Mouse (Mus musculus): Measurements from ENCODE around the gene Wdr83os. TPM values are rescaled to one million over a fixed set of nuclear protein-coding genes. Genes with fewer than 3 reads are reported as not detected.

Wdr83os gene
- polyA plus RNA-seq, 1 experiment from 2014 or later = 111 TPM

DNA sequence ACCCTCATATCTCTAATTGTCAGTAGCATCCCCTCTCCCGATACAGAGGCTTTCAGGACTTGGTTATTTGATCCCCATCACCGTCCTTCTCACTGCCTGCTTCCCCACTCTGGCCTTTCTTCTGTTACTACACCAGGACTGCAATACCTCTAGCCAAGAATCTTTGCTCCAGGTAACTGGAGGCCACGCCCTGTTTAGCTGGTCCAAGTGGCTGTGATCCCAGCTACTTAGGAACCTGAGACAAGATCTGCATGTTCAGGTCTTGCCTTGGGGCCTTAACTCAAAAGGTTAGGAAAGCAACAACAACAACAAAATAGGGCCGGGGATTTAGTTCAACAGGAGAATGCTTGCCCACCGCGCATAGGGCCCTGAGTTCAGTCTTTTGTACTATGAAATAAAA lies 36.9 kb upstream of the Wdr83os start:
- H3K27me3 ChIP-seq (replicated peaks) = no peaks in the 10 kb centered on the region
- H3K4me1 ChIP-seq = peaks cover 24% of the 10 kb centered on the region
- H3K9me3 ChIP-seq (replicated peaks) = no peaks in the 10 kb centered on the region
- WGBS = 96% methylated on average over 6 of the region's 6 CpGs
- H3K36me3 ChIP-seq = peaks cover 74% of the 10 kb centered on the region
- H3K4me3 ChIP-seq (replicated peaks) = no peak overlapping the region
- no peak overlapping the region for H3K4me2 ChIP-seq
- H3K27ac ChIP-seq (replicated peaks) = no peak overlapping the region
- ATAC-seq (ENCODE audit: low FRiP score) = no peak
- H3K9ac ChIP-seq (replicated peaks) = no peak overlapping the region

DNA sequence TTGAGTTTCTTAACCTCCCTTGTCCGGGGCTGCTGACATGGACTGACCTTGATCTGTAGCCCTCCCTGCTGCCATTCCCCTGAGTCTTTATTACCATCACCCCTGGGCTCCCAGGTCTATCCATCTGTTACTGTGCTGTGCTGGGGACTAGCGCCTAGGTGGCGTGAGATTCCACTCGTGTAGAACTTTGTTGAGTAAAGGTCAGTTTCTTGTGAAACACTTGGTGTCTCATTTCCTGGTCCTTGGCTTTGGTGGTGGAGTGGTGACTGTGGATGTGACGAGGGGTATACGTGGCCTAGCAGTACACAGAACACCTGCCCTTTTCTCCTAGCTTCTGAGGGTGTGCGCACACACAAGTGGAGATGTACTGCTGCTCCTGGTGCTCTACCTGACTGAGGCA lies 23.2 kb upstream of the Wdr83os start:
- Histone ChIP-seq H3K27ac (replicated peaks) (no peak overlapping the region), H3K9me3 (replicated peaks) (no peaks in the 10 kb centered on the region), H3K9ac (replicated peaks) (no peak overlapping the region), H3K36me3 (peaks cover 44% of the 10 kb centered on the region), H3K27me3 (replicated peaks) (no peaks in the 10 kb centered on the region), H3K4me3 (replicated peaks) (no peak overlapping the region), H3K4me2 (no peak overlapping the region), H3K4me1 (peaks cover 19% of the 10 kb centered on the region)
- 82% methylated on average over 7 of the region's 7 CpGs for WGBS
- ATAC-seq (ENCODE audit: low FRiP score) = no peak

DNA sequence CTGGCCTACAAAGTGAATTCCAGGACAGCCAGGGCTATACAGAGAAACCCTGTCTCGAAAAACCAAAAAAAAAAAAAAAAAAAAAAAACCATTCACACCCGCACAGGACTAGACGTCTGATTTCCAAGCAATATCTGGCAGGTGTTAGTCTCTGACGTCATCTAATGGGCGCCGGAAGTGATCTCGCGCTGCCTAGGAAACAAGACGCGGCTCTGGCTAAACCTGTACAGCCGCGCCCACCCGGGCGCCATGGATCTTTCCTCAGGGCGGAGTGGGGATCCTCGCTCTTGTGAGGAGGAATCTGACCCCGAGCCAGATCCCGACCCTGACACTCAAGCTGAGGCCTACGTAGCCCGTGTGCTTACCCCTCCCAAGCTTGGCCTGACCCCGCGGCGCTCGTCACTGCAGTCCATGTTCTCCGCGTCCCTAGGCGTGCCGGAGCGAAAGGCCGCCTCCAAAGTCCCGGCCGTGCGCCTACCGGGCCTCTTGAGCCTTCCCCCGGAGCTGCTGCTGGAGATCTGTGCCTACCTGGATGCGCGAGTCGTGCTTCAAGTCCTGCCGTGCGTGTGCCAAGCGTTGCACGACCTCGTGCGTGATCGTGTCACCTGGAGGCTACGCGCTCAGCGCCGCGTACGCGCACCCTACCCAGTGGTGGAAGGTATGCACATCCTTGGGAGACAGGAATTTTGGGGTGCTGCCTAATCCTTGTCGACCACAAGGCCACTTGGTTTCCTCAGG lies 20.5 kb upstream of the Wdr83os start, which contains the start of gene Fbxw9:
Fbxw9 (plus strand) TSS at position 177 of the 738 bp plus-strand sequence.
- Histone ChIP-seq H3K27me3 (replicated peaks) (no peaks in the 10 kb centered on the region), H3K9ac (replicated peaks) (peak within 1 kb of the TSS; percentile 81), H3K27ac (replicated peaks) (peak within 1 kb of the TSS; percentile 78), H3K4me1 (peaks cover 21% of the 10 kb centered on the region), H3K4me3 (replicated peaks) (peak within 1 kb of the TSS; percentile 95), H3K36me3 (peaks cover 30% of the 10 kb centered on the region), H3K9me3 (replicated peaks) (no peaks in the 10 kb centered on the region), H3K4me2 (peak within 1 kb of the TSS; percentile 83)
- peak; percentile 95 for ATAC-seq (ENCODE audit: low FRiP score)
- 1% methylated on average over 53 of the region's 53 CpGs for WGBS

DNA sequence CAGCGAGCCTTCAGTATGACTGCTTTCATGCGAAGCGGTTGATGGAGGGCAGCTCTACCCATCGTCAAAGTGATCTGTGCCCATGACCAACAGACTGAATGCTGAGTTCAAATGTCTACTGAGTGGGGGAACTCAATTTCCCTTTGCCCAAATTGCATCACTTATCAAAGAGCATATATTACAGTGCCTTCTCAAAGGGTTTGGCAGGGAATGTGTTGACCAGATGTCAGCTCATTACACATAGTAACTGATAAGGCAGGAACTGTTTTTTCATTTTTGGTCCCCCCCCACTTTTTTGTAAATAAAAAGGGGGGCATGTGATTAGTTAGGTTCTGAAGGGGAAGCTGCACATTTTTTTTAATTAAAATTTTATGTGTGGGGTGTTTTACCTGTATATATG lies 17.9 kb upstream of the Wdr83os start:
- ATAC-seq (ENCODE audit: low FRiP score) = no peak
- H3K36me3 ChIP-seq = peaks cover 38% of the 10 kb centered on the region
- 96% methylated on average over 4 of the region's 4 CpGs for WGBS

GRCm38 (mm10) chr8:85065213-85065612 lies 15.3 kb upstream of the Wdr83os start:
- Histone ChIP-seq H3K36me3 (peaks cover 51% of the 10 kb centered on the region), H3K9me3 (replicated peaks) (no peaks in the 10 kb centered on the region), H3K4me1 (peaks cover 21% of the 10 kb centered on the region), H3K4me2 (no peak overlapping the region), H3K9ac (replicated peaks) (no peak overlapping the region), H3K4me3 (replicated peaks) (no peak overlapping the region), H3K27me3 (replicated peaks) (no peaks in the 10 kb centered on the region), H3K27ac (replicated peaks) (no peak overlapping the region)
- ATAC-seq (ENCODE audit: low FRiP score) = no peak
- WGBS = 38% methylated on average over 2 of the region's 2 CpGs

More for the DNA sequence above, 17.9 kb upstream of the Wdr83os start:
- H3K4me1 ChIP-seq = peaks cover 21% of the 10 kb centered on the region
- no peak overlapping the region for H3K4me3 ChIP-seq (replicated peaks)
- no peaks in the 10 kb centered on the region for H3K9me3 ChIP-seq (replicated peaks)
- H3K27ac ChIP-seq (replicated peaks) = no peak overlapping the region
- H3K4me2 ChIP-seq = no peak overlapping the region
- H3K9ac ChIP-seq (replicated peaks) = no peak overlapping the region
- no peaks in the 10 kb centered on the region for H3K27me3 ChIP-seq (replicated peaks)

GRCm38 (mm10) chr8:85067155-85067554 lies 13.4 kb upstream of the Wdr83os start:
- Histone ChIP-seq H3K36me3 (peaks cover 51% of the 10 kb centered on the region), H3K4me3 (replicated peaks) (no peak overlapping the region), H3K4me2 (no peak overlapping the region), H3K9me3 (replicated peaks) (no peaks in the 10 kb centered on the region), H3K4me1 (peaks cover 12% of the 10 kb centered on the region), H3K9ac (replicated peaks) (no peak overlapping the region), H3K27me3 (replicated peaks) (no peaks in the 10 kb centered on the region), H3K27ac (replicated peaks) (no peak overlapping the region)
- ATAC-seq (ENCODE audit: low FRiP score) = no peak
- WGBS = 96% methylated on average over 2 of the region's 2 CpGs

DNA sequence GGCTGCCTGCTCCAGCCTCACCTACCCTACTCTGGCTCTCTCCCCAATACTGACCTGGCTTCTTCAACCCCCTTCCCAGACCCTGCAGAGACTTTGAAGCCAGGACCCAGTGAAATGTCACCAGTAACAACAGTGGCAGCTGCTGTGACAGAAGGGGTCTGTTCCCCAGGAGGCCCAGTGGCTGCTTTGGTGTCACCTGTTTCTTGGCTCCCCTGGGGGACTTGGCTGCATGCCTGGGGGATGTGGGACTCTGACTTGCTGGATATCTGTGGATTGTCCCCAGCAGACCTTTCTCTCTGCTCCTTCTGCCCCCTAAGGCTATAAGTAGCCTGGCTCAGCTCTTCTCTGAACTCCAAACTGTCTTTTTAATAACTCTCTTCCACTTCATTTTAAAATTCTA lies 12.6 kb upstream of the Wdr83os start, which contains the start of gene Gm5741:
Gm5741 (minus strand) TSS at position 1 of the 400 bp plus-strand sequence.
- no peaks in the 10 kb centered on the region for H3K9me3 ChIP-seq (replicated peaks)
- no peak within 1 kb of the TSS for H3K27ac ChIP-seq (replicated peaks)
- no peak within 1 kb of the TSS for H3K9ac ChIP-seq (replicated peaks)
- no peak within 1 kb of the TSS for H3K4me3 ChIP-seq (replicated peaks)
- H3K4me1 ChIP-seq = peaks cover 17% of the 10 kb centered on the region
- ATAC-seq (ENCODE audit: low FRiP score) = no peak
- no peaks in the 10 kb centered on the region for H3K27me3 ChIP-seq (replicated peaks)
- peaks cover 45% of the 10 kb centered on the region for H3K36me3 ChIP-seq
- H3K4me2 ChIP-seq = no peak within 1 kb of the TSS

DNA sequence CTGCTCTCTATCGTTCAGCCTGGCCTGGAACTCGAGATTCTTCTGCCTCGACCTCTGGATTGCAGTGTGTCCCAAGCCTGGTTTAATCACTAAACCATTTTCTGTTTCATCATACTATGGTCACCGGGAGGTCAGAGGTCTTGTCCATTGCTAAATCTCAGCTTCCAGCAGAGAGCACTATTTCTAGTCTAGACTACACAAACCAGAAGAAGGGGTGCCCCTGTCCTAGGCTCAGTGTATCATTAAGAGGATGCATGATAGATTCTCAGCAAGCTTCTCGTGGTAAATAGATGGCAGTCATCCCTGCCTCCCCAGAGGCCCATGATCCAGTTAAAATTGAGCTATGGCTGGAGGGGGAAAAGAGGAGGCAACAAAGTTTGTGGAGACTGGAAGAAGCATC lies 9.5 kb upstream of the Wdr83os start:
- 76% methylated on average over 5 of the region's 5 CpGs for WGBS
- Histone ChIP-seq H3K9ac (replicated peaks) (peak overlapping the region; percentile 89; the same call in 1 of the 2 replicates), H3K4me2 (peak overlapping the region; percentile 71), H3K27ac (replicated peaks) (peak overlapping the region; percentile 94), H3K27me3 (replicated peaks) (no peaks in the 10 kb centered on the region), H3K36me3 (peaks cover 51% of the 10 kb centered on the region), H3K4me1 (peaks cover 21% of the 10 kb centered on the region), H3K9me3 (replicated peaks) (no peaks in the 10 kb centered on the region), H3K4me3 (replicated peaks) (peak overlapping the region; percentile 99)
- no peak for ATAC-seq (ENCODE audit: low FRiP score)

GRCm38 (mm10) chr8:85071514-85072281 lies 8.8 kb upstream of the Wdr83os start, which contains the start of gene Dhps:
Gene Dhps, plus strand, starts transcription at chr8:85071757.
- peak within 1 kb of the TSS; percentile 71 for H3K4me2 ChIP-seq
- H3K9me3 ChIP-seq (replicated peaks) = no peaks in the 10 kb centered on the region
- peaks cover 51% of the 10 kb centered on the region for H3K36me3 ChIP-seq
- no peaks in the 10 kb centered on the region for H3K27me3 ChIP-seq (replicated peaks)
- peak; percentile 92 for ATAC-seq (ENCODE audit: low FRiP score)
- peak within 1 kb of the TSS; percentile 94 for H3K27ac ChIP-seq (replicated peaks)
- H3K9ac ChIP-seq (replicated peaks) = peak within 1 kb of the TSS; percentile 89
- peaks cover 24% of the 10 kb centered on the region for H3K4me1 ChIP-seq
- H3K4me3 ChIP-seq (replicated peaks) = peak within 1 kb of the TSS; percentile 99
- WGBS = under 1% methylated on average over 68 of the region's 68 CpGs

GRCm38 (mm10) chr8:85072364-85072929 lies 8.1 kb upstream of the Wdr83os start:
- peak overlapping the region; percentile 94 for H3K27ac ChIP-seq (replicated peaks)
- H3K4me1 ChIP-seq = peaks cover 24% of the 10 kb centered on the region
- ATAC-seq (ENCODE audit: low FRiP score) = no peak
- no peaks in the 10 kb centered on the region for H3K9me3 ChIP-seq (replicated peaks)
- 36% methylated on average over 9 of the region's 9 CpGs for WGBS
- peak overlapping the region; percentile 89 for H3K9ac ChIP-seq (replicated peaks)
- H3K4me2 ChIP-seq = peak overlapping the region; percentile 71
- H3K4me3 ChIP-seq (replicated peaks) = peak overlapping the region; percentile 99
- no peaks in the 10 kb centered on the region for H3K27me3 ChIP-seq (replicated peaks)
- H3K36me3 ChIP-seq = peaks cover 47% of the 10 kb centered on the region

- Histone ChIP-seq H3K4me2 (peak overlapping the region; percentile 71), H3K4me3 (replicated peaks) (peak overlapping the region; percentile 99), H3K9me3 (replicated peaks) (no peaks in the 10 kb centered on the region), H3K27me3 (replicated peaks) (no peaks in the 10 kb centered on the region), H3K27ac (replicated peaks) (no peak overlapping the region), H3K9ac (replicated peaks) (no peak overlapping the region), H3K4me1 (peaks cover 24% of the 10 kb centered on the region), H3K36me3 (peaks cover 40% of the 10 kb centered on the region)
- whole genome bisulfite sequencing = 95% methylated on average over 15 of the region's 15 CpGs
- ATAC-seq (ENCODE audit: low FRiP score) = no peak
These were observed 7.4 kb upstream of the Wdr83os start for GRCm38 (mm10) chr8:85073041-85073612.
